Mouse (Mus musculus): ENCODE measurements at regions not wholly inside any gene's neighbourhood (a gene's known extent, or its start where the extent isn't known, plus 50 kb on each side); places are given as distances from the start of the nearest gene placed in this dataset.

DNA sequence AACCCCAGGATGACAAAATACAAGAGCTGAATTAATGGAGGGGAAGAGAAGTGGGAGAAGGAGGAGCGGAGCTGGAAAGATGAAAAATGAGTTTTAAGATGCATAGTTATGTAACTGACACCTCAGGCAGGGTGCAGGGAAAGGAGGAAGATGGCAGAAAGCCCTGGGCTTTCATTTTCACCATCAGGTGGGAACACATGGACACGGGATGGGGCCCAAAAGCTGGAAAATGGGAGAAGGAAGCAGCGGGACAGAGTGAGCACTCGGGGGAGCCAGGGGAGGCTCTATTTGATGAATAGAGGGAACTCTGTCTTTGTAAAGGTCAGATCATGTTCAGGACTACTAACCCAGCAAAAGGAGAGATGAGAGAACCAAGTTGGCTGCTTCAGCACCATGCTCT lies 516.6 kb upstream of the Tnp1 start:
- peak; percentile 82 for DNase-seq

DNA sequence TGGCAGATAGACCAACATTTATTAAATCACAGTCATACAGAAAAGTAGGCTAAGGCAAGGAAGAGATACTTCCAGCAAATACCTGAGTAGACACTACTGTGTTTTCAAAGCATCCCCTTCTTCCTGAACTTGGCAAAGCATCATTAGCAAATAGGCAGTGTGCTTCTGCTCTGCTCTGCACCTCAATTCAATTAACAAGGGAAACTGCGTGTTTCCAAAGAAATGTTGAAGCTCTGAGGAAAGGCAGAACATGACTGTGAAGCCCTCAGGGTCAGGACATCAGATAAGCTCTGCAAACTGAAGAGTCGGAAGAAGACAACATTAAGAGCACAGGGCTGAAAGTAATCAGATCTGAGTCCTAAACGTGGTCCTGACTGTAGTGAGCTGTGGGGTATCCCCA lies 516.1 kb upstream of the Tnp1 start:
- no peak for DNase-seq

DNA sequence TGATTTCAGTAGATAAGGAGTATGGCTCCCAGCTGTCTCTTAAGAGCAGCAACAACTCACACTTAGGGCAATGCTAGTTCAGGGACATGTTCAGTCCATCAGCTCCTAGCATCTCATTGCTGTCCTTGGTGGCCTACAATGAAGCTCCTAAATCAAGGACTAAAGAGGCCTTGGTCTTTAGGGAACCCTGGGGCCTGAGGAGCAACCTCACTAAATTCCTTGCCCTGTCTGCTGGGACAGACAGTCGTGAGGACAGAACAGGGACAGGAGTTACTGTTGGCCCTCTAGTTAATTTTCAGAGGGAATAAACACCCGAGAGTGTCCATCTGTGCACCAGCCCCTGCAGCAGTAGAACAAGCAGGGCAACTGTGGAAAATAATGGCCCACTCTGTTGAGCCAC lies 514.6 kb upstream of the Tnp1 start:
- DNase-seq = no peak

DNA sequence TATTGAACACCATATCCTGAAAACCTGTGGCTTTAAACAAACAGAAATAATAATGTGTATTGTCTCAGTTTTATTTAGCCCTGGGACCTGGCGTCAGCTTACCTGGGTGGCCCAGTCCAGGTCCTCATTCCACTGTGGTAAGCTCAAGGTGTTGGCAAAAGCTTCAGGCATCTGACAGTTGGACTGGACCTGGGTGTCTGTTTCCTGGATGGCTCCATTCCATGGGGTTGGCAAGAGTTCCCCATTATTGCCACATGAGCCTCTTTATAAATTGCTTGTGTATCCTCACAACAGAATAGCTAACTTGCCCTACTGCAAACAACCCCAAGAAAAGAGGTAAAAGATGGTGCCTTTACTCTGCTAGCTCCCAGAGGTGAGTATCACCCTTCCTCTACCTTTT lies 512.9 kb upstream of the Tnp1 start:
- DNase-seq = peak; percentile 92

DNA sequence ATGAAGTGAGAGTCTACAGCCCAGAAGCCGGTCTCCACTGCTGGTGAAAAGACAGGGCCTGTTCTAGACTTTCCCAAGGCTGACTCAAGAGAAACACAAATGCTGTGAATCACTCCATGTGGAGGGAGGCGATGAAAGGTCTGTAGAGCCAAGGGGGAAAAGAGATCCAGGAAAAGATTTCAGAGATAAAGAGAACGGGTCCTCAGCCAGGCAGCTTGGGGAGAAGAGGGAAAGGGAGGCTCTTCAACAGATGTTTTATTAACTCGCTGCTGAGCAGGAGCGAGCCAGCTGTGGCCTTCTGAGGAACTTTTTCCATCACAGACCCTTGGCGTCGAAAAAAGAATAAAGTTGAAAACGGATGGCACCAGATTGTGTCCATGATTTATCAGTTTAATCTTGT lies 500.7 kb upstream of the Tnp1 start:
- no peak for DNase-seq

DNA sequence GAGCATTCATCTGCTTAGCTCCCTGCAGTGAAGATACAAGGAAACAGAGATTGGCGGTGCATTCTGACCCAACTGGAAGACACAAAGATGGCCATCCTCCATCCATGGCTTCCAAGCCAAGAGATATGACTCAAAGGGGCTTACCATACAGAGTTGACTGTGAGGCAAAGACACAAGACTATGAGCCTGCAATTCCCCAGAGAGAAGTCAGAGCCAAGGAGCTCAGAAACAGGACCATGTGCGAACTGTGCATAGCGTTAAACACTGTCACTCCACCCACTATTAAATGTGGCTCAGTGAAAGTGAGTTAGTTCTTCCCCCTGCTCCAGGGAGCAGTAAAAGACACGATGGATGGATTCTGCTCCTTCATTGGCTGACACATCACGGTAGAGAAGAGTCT lies 500.1 kb upstream of the Tnp1 start:
- no peak for DNase-seq

DNA sequence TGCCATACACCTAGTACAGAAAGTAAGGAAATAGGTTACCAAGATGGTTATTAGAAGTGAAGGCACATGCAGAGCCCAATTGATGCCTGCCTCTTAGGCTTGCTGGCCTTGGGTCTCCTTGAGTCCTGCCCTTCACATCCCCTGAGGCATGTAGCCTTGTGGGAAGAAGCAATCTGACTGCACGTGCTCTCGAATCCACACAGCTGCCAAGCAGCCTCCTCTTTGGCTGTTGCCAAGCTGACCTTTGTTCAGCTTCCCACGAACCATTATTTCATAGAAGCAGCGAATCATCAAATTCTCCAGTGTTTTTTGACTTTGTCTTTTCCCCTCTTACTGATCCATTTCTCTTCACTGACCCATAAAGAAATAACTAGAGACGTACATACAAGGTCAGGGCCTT lies 498.1 kb upstream of the Tnp1 start:
- DNase-seq = no peak

DNA sequence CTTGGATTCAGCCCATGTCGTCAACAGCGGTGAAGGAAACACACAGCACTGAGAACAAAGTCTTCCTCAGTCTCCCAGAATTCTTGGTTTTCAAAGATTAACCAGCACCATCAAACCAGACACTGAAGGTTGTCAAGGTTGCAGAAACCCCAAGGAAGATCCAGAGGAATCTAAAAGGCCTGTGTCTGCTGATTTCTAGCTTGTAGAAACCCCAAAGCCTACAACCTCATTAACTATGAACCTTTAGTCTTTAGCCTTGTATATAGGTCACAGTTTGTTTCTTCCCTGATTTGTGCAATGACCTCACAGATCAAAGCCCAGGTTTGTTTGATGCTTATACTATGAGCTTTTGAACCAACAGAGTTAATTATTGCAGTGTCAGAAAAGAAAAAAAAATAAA lies 497.1 kb upstream of the Tnp1 start:
- DNase-seq = no peak

DNA sequence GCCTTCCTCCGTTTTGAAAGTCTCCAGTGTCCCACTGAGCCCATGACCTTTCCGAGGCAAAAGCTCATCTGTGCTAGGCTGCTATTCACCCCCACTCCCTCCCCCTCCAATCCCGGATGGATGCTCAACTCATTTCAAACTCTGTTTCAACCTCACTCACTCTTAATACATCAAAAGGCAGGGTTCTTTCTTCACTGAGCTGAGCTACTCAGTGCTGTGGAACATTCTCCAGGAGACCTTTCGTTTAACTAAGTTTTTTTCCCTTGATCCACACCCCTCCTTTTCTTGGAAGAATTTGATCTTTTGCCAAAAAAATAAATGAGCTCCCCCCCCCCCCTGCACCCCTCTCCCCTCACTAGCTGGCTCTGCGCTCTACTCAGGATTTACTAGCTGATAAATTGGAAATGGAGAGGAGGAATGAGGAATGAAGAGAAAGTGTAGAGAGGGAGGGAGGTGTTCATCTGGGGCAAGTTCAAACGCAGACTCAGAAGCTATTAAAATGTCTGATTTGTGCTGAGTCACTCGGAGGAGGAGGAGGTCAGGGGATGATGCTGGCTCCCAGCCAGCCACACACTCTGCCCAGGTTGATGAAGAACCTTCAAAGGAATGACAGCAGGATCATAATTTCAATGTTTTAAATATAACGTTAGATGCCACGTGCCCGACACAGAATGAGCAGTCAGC lies 491.5 kb upstream of the Tnp1 start:
- DNase-seq = no peak

DNA sequence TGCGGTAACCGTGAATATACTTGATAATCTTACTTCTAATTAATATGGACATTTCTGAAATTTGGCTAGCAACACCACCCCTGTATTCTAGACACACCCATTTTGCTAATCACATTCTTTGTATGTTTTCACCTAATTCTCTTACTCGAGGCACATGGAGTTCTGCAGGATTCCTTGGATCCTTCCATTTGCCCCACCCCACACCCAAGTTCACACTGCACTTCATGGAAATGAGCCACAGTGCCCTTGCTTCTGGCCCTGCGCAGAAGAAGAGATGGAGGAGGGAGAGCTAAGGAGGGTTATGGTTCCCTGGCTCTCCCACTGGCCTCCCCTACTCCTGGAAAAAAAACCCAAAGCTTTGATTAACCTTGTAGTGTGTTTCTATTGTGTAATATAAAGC lies 487.9 kb upstream of the Tnp1 start:
- no peak for DNase-seq

DNA sequence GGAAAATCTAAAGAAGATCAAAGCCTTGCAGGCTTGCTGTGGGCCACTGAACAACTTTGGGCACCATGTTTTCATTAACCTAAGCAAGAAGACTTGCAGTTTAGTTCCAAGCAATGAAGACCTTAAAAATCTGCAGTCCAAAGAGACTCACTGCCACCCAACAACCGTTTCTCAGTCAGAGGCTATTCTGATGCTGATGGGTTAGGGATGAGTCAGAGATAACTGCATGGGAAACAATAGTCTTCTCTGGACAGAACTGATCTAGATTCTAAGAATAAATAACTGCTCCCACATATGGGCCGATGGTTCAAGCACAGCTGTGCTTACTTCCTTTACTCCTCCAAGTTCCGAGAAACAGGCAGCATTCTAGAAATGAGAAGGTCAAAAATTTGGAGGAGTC lies 485.0 kb upstream of the Tnp1 start:
- no peak for DNase-seq

DNA sequence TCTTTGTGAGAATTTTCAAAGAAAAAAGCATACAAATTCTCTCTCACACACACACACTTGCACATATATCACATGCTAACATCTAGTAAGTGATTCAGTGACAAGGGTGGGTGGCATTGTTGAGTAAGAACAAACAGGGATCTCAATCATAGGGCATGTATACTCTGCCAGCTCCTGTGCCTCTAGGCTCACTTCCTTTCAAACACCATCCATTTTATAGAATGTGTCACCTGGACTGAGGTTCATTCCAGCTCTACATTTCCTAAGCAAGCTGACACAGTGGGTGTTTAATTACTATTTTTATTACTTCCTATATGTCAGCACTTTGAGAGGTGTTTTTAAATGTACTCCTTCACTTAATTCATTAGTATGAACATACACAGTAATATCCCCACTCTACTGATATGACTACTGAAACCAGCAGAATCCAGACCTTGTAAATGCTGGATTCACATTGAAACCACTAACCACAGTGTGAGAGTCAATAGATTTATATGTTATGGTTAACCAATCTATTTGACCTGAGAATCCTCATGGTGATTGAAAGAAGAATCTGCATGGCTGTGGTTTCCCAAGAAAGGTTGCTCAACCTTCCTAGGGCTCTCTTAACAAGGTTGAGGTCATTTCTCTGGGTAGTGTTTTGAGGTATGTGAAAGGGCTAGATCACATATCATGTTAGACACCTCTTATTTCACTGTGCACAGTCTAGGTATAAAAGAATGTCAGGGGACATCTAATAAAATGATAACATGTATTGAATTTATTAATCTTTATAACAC lies 480.5 kb upstream of the Tnp1 start:
- no peak for DNase-seq

DNA sequence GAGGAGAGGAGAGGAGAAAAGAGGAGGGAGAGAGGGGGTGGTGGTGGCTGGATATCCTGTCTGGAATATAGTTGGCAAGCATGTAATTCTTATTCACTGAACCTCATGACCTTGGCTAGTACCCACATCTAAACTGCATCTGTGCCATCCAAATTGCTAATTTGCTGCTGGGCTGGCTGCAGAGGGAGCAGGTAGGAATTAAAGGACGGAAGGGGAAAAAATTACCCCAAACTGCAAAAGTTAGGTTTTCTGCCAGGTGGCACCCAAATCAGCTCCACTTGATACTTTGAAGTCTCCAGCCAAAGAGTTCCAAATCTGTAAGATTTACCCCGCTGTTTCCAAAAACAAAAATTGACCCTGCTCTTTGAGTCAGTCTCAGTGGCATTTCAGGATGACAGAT lies 466.2 kb upstream of the Tnp1 start:
- DNase-seq = no peak

DNA sequence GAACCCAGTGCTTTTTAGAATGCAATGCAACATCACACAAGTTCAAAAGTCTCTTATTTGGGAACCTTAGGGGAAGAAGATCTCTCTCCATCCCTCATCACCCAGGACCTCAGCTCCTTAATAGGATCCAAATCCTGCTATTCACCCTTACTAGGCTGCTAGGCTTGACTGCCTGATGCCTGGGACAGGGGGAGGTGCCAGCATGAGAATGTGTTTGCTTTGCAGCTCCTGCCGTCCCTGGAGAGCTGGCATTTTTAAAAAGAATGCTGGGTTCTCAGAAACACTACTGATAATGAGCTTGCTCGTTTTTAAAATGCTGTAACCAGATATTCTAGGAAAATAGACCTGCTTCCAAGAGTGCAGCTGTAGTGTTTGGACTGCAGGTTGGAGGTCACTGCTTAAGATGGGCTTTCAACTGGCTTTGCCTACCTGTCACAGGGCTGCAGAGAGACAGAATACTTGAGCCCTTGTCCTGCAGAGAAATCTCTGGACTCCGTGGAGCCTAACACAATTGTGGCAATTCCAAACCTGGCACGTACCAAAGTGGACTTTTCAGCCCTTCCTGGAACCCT lies 463.7 kb upstream of the Tnp1 start:
- no peak for DNase-seq

DNA sequence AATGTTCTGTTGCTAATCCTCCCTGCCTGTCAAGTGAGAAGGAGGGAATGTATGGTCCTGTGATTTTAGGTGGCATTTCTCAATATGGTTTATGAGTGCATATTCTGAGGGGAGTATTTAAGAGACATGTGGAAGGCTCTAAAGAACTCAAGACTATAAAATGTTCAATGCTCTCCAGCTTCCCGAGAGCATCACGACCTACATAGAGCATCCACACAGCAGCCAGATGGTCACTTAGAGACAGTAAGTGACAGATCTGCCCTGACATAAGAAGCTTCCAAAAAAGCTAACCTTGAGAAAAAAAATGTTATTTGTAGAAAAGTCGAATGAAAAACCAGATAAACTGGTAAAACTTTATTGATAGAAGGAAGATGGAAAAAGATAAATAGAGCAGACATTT lies 444.9 kb upstream of the Tnp1 start:
- no peak for DNase-seq

DNA sequence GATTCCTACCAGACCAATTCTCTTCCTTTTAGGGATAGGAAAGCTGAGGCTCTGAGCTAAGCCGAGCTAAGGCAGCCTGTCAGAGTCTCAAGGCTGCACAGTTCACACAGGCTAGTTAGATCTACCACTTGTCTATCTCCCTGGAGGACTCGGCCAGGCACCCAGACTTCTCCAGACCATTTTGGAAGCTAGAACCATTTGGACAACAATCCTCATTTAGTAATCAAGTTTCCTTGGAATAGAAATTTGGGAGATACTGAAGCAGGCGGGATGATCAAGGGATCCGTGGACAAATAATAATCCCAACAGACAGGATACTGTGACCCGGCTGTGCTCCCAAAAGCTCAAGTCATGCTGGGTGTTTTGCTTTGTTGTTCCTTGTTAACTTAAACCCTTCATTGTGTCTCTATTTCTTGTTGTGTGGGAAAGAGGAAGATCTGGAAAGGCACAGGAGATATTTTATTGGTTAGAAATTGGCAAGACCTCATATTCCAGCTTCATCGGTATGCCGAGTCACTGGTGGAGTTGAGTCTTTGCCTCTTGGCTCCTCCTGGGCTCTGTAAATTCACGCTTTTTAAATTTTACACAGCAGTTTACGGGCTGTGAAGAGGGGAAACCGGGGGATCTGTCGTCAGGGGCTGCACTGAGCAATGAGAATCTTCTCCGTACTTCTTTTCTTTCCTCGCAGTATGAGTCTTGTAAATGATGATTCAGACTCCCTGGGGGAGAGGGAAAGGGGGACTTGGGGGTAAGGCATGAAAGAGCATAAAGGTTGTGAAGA lies 444.2 kb upstream of the Tnp1 start:
- no peak for DNase-seq

DNA sequence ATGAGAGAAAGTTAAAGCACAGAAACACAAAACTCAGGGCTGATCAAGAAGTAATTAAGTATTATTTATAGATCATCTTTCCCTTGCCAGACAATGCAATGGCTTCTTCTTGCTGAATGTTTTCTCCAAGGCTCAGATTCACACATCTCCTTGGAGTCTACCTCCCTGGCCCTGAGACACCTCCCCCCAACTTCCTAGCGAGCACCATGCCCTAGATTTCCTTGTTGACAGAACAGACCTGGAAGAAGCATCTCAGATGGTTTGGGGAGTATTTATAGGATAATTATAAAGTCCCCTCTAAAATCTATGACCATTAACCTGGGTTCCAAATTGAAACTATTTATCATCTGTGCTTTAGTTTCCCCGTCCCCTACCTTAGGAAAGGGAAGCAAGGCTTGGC lies 441.6 kb upstream of the Tnp1 start:
- DNase-seq = no peak

DNA sequence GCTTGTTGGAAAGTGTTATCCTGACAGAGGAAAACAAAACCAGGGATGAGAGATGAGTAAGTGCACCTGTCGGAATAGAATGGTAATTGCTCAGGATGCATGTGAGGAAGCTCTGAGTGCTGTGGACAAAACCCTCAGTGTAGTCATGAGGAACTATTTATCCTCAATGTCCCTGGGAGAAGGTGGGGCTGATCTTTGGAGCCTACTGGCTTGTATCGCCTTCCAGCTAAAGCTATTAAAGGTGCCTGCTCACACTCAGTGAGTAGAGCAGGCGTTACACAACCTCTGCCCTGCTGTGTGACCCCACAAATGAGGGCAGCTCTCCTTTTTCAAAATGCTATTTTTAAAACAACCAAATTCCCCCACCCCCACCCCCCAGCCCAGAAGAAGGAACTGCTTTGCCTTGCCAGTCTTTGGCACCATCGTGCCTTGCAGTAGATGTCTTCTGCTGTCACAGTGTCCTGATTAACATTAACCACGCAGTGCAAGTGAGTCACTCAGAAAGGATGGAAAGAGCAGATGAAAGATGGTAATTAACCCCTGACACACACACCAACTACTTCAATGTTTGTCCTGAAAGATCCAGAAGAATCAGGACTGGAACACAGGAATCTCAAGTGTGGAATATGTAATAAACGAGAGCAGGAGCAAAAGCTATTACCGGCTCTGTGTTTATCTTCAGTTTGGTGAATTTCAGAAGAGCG lies 440.8 kb upstream of the Tnp1 start:
- no peak for DNase-seq

DNA sequence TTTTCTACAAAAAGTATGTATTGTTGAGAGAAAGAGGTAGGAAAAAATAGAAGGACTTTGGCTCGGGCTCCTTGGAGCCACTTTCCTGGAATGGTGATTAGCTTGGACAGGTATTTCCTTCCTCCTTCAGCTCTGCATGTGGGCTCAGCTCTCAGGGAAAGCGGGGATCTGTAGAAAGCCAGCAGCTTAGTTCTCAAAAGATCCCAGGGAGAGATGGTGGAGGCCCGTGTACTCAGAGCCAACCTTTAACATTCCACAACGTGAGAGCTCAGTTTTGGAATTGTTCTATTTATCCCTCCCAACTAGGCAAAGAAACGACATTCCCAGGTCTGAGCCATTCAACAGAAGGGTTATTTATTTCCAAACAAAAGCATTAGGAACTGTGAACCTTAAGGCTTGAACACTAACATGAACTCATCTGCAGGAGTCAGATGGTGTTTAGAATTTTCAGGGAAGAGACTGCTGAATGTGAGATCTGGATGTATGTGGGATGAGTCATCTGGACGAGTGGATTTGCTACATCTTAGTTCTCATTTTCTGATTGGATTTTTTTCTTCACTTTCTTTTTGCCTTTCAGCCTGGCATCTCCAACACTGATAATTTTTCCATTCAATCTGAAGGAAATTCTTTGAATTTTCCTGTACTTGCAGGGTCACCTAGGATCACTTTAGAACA lies 428.6 kb upstream of the Tnp1 start:
- DNase-seq = no peak

DNA sequence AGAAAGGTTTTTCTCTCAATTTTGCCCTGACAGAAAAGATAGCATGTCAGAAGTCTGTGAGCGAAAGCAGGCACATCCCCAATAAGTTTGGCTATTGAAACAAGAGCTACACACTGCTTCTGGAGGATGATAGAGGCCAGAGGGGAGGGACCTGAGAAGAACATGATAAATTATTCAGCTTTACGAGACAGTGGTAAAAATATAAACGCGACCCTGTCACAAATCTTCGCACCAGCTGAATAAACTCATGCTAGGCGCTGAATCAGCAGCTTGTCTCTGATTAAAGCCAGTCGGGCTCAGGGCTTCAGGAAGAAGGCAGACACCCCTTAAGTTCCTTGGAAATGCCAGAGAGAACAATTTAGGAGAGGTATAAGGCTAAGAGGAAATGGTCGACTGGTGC lies 422.7 kb upstream of the Tnp1 start:
- no peak for DNase-seq

DNA sequence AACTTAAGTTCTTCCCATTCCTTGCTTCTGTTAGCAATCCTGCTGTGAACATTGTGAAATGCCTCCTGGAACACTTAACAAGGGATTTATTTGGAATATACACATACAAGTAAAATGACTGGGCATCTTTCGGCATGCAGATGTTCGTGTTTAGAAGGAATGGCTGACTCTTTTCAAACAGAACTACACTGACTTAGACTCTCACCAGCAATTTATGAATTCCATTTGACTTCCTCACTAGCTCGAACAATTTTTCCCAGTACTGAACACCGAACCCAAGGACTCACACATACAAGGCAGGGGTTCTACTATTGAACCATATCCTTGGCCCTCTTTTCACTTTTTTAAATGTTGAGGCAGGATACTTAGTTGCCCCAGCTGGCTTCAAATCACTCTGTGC lies 412.4 kb upstream of the Tnp1 start:
- no peak for DNase-seq

DNA sequence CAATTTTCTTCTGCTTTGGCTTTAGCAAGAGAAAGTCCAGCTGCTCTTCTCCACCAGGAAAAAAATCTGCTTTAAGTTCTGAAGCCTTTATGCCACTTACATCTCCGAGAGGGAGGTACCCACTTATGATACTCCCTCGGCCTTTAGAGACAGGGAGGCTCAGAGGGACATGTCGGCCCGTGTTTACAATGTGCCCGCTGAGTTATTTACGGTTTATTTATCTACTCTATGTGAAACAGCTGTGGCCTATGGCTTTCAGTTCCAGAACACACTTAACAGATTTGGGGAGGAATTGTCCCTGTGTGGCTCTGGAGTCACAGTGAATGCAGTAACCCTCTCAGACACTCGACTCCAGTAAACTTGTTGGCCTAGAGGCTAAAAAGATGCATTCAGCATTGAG lies 409.3 kb upstream of the Tnp1 start:
- DNase-seq = no peak

DNA sequence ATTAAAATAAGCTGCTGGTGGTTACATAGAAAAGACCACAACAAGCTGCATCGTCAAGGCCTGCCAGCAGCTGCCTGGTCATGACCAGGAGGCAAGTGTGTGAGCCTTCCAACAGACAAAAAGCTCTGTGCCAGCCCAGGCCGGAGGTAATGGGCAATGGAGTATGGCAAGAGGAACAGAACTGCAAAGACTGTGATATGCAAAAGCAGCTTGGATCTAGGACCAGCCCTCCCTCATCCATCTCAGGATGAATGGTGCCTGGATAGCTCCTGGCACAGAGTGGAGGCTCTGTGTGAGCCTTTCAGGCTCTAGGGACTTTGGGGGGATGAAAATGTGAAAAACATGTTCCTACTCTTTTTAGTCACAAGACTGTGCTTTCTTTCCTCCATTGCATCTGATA lies 402.5 kb upstream of the Tnp1 start:
- DNase-seq = peak; percentile 3

Data from cerebellum, adult 9-11 months (tissue).